Comparison of ENCODE assay signal across 8 mouse cellular contexts in genomic region chr4:55350219-55350931, GRCm38 (mm10). TPM values are rescaled to one million over a fixed set of nuclear protein-coding genes. Genes with fewer than 3 reads are reported as not detected.
DNase-seq lines count a peak whose midpoint lies in the region; ATAC-seq and TF ChIP-seq lines count a peak whose summit lies in the region.

No protein-coding gene starts in this region.

- peak overlapping the region; percentile 95 for H3K9ac ChIP-seq in CH12.LX (ENCODE audit: insufficient read depth, low read depth)
- peak overlapping the region; percentile 94 for H3K9ac ChIP-seq in embryonic facial prominence, embryonic 12.5 days

- H3K27ac ChIP-seq in CH12.LX (ENCODE audit: insufficient read depth, low read depth): peak overlapping the region; percentile 75
- H3K27ac ChIP-seq in embryonic facial prominence, embryonic 12.5 days: peak overlapping the region; percentile 95

- under 1% methylated on average over 66 of the region's 66 CpGs for WGBS in embryonic facial prominence, embryonic 12.5 days

- peak; percentile 29 for ATAC-seq in embryonic facial prominence, embryonic 12.5 days (ENCODE audit: insufficient number of reproducible peaks, insufficient read depth, low FRiP score, low TSS enrichment)
- peak; percentile 15; the same call in 1 of the 2 replicates for ATAC-seq in megakaryocyte, adult 5-6 weeks (ENCODE audit: poor library complexity, severe bottlenecking)
- no peak for ATAC-seq in monocyte, adult 5-6 weeks (replicated peaks; ENCODE audit: insufficient number of reproducible peaks, low FRiP score, low TSS enrichment, poor library complexity, severe bottlenecking)

- no peak for TF ChIP-seq CTCF in CH12.LX (conservative IDR thresholded peaks at IDR 0.05 in 1 of 2, IDR thresholded peaks at IDR 0.05 in 1 of 2; ENCODE audit: low read depth in 2 of 2, low read length in 2 of 2)

- peak overlapping the region; percentile 48 to 98 (median 92) for H3K4me3 ChIP-seq in CH12.LX (replicated peaks in 1 of 3; ENCODE audit: low read depth in 2 of 3, low read length in 2 of 3, poor library complexity in 1 of 3)
- peak overlapping the region; percentile 97 for H3K4me3 ChIP-seq in embryonic facial prominence, embryonic 12.5 days

- TF ChIP-seq RAD21 in CH12.LX (IDR thresholded peaks at IDR 0.05; ENCODE audit: low read depth, low read length): no peak

- dilution Hi-C loops in CH12.LX (cut with MboI; ENCODE audit: extremely low pct_ligation_motif_present, extremely low pct_unique_long_range_greater_than_20kb, low sequenced_read_pairs): no loop called here

- no peaks in the 10 kb centered on the region for H3K9me3 ChIP-seq in CH12.LX (replicated peaks; ENCODE audit: low read length)
- H3K9me3 ChIP-seq in embryonic facial prominence, embryonic 12.5 days: no peaks in the 10 kb centered on the region

- DNase-seq in CH12.LX (ENCODE audit: extremely low read depth): peak; percentile 71
- DNase-seq in WW6 (ENCODE audit: low read depth, low spot score): peak; percentile 38
- DNase-seq in heart, postnatal 4 days: peak; percentile 63
- DNase-seq in left cerebral cortex, postnatal 25 days (ENCODE audit: low spot score in 2 of 2): peak; percentile 18 to 33
- DNase-seq in right cerebral cortex, postnatal 14 days: peak; percentile 49

- H3K36me3 ChIP-seq in CH12.LX (replicated peaks in 1 of 2; ENCODE audit: control insufficient read depth in 1 of 2, insufficient read depth in 1 of 2, low read length in 1 of 2): peaks cover 0 to 15% of the 10 kb centered on the region in 2 experiments
- no peaks in the 10 kb centered on the region for H3K36me3 ChIP-seq in embryonic facial prominence, embryonic 12.5 days

- intact Hi-C loops in left cerebral cortex, postnatal 25 days (cut with DNase I): no loop called here

- in situ Hi-C loops in CH12.LX (cut with MboI; ENCODE audit: low pct_ligation_motif_present, low pct_unique_long_range_greater_than_20kb, low sequenced_read_pairs): no loop called here

- peaks cover 50% of the 10 kb centered on the region for H3K79me2 ChIP-seq in CH12.LX (replicated peaks; ENCODE audit: control insufficient read depth, extremely low read depth, insufficient read depth, poor library complexity, severe bottlenecking)

- no peak; the same call in 1 of the 2 replicates for TF ChIP-seq POLR2A in CH12.LX (IDR thresholded peaks at IDR 0.05; ENCODE audit: low read depth, low read length)

- peak overlapping the region; percentile 59; the same call in 1 of the 2 replicates for H3K4me2 ChIP-seq in CH12.LX (ENCODE audit: insufficient read depth, low read depth, poor library complexity, severe bottlenecking)
- peak overlapping the region; percentile 64 for H3K4me2 ChIP-seq in embryonic facial prominence, embryonic 12.5 days (replicated peaks)

- no peaks in the 10 kb centered on the region for H3K27me3 ChIP-seq in CH12.LX (replicated peaks)
- no peaks in the 10 kb centered on the region for H3K27me3 ChIP-seq in embryonic facial prominence, embryonic 12.5 days

- H3K4me1 ChIP-seq in CH12.LX (ENCODE audit: control insufficient read depth in 1 of 2, insufficient read depth in 2 of 2): peaks cover 15 to 49% of the 10 kb centered on the region in 2 experiments
- peaks cover 15% of the 10 kb centered on the region for H3K4me1 ChIP-seq in embryonic facial prominence, embryonic 12.5 days

- no peak for TF ChIP-seq EP300 in CH12.LX (IDR thresholded peaks at IDR 0.05; ENCODE audit: low read length)

TF ChIP-seq in CH12.LX, 34 proteins besides CTCF, POLR2A, EP300 and RAD21:
- TF ChIP-seq POLR2AphosphoS2 (IDR thresholded peaks at IDR 0.05; ENCODE audit: low read depth, low read length) (no peak), JUND (conservative IDR thresholded peaks at IDR 0.05; ENCODE audit: low read depth, low read length) (no peak), TCF12 (IDR thresholded peaks at IDR 0.05; ENCODE audit: low read depth, low read length) (no peak), ZC3H11A (IDR thresholded peaks at IDR 0.05; ENCODE audit: low read depth, low read length) (no peak), NRF1 (IDR thresholded peaks at IDR 0.05; ENCODE audit: low read depth, low read length) (peak; percentile 46), SIN3A (IDR thresholded peaks at IDR 0.05; ENCODE audit: low read length) (peak; percentile 16; the same call in 1 of the 2 replicates), CHD1 (IDR thresholded peaks at IDR 0.05; ENCODE audit: low read depth, low read length) (no peak), BHLHE40 (IDR thresholded peaks at IDR 0.05; ENCODE audit: low read depth, low read length) (no peak; the same call in 1 of the 2 replicates), MAX (IDR thresholded peaks at IDR 0.05; ENCODE audit: low read length) (peak; percentile 53; the same call in 1 of the 2 replicates), TBP (conservative IDR thresholded peaks at IDR 0.05; ENCODE audit: low read depth, low read length) (no peak), CHD2 (IDR thresholded peaks at IDR 0.05; ENCODE audit: low read length) (peak; percentile 82), HCFC1 (IDR thresholded peaks at IDR 0.05; ENCODE audit: low read depth, low read length) (no peak), NELFE (IDR thresholded peaks at IDR 0.05; ENCODE audit: low read depth, low read length) (no peak), RCOR1 (conservative IDR thresholded peaks at IDR 0.05; ENCODE audit: low read depth, low read length) (no peak), ETS1 (conservative IDR thresholded peaks at IDR 0.05; ENCODE audit: low read depth, low read length) (no peak), UBTF (IDR thresholded peaks at IDR 0.05; ENCODE audit: low read depth, low read length) (peak; percentile 72; the same call in 1 of the 2 replicates), MYC (IDR thresholded peaks at IDR 0.05; ENCODE audit: low read depth, low read length) (peak; percentile 60; the same call in 1 of the 2 replicates), MXI1 (IDR thresholded peaks at IDR 0.05; ENCODE audit: low read depth, low read length) (peak; percentile 53), E2F4 (IDR thresholded peaks at IDR 0.05; ENCODE audit: insufficient replicate concordance, low read depth, low read length) (no peak), IRF4 (IDR thresholded peaks at IDR 0.05; ENCODE audit: low read depth, low read length) (no peak), MEF2A (IDR thresholded peaks at IDR 0.05; ENCODE audit: borderline replicate concordance, low read depth, low read length) (no peak), MAFK (IDR thresholded peaks at IDR 0.05; ENCODE audit: insufficient replicate concordance, low read length) (no peak)

RNA-seq across cellular contexts. Expression of gene Rad23b, which starts 0.5 kb away (rescaled TPM):
- total RNA-seq in CH12.LX (2012; rRNA removed) (188 and 190 TPM in 2 replicates), CH12.LX (2014; rRNA removed) (394 and 436 TPM in 2 replicates)
- polyA plus RNA-seq in CH12.LX (2012; ENCODE audit: insufficient read length, low read depth): 268 and 350 TPM in 2 replicates
- polyA plus RNA-seq in embryonic facial prominence, embryonic 12.5 days (2016; fragmentation: Nextera tagmentation; extraction: Ambion mirVana): 104 and 105 TPM in 2 replicates
- total RNA-seq in heart, postnatal 4 days (2021): 100 to 1,000 TPM; 141 to 161 TPM
- 100 to 1,000 TPM; 183 to 184 TPM for total RNA-seq in left cerebral cortex, postnatal 25 days (2021)
- 56.7 and 60.3 TPM in 2 replicates for total RNA-seq in megakaryocyte, adult 5-6 weeks (2015)
- 81.3 and 83.2 TPM in 2 replicates for total RNA-seq in megakaryocyte, adult 5-6 weeks (2017)
- 78.7 to 109 TPM (median 79.7 TPM) in 3 replicates for total RNA-seq in monocyte, adult 5-6 weeks (2017)
